Comparison of ENCODE assay signal across 29 mouse cellular contexts in genomic region chrX:169933228-169933627, GRCm38 (mm10).
"Had no signal": no experiment of that assay in that cellular context is flagged by ENCODE, and none has a peak within 500 bp of the region (broad histone marks: within the 10 kb centered on the region; RNA-seq: fewer than 3 reads in every experiment).

No protein-coding gene starts in this region.

- H3K4me1 ChIP-seq: limb, embryonic 10.5 days; limb, embryonic 12.5 days; limb, embryonic 13.5 days; liver, embryonic 13.5 days; liver, embryonic 15.5 days; lung, embryonic 15.5 days; midbrain, embryonic 15.5 days; neural tube, embryonic 12.5 days had no signal

- DNase-seq: left cerebral cortex, postnatal 4 days; liver, embryonic 13.5 days; lung, adult 18-20 months; lung, adult 2 months; lung, embryonic 14.5 days; lung, postnatal 10 days; lung, postnatal 14 days; lung, postnatal 36 days; midbrain, embryonic 14.5 days had no signal

- H3K27me3 ChIP-seq: limb, embryonic 15.5 days; liver, embryonic 13.5 days; liver, embryonic 15.5 days; megakaryocyte, embryonic 14.5 days; midbrain, embryonic 15.5 days; neural tube, embryonic 12.5 days had no signal

- H3K4me2 ChIP-seq: limb, embryonic 12.5 days; limb, embryonic 13.5 days; limb, embryonic 15.5 days; liver, embryonic 11.5 days; liver, embryonic 12.5 days; liver, embryonic 13.5 days; liver, embryonic 15.5 days; lung, embryonic 14.5 days; lung, embryonic 15.5 days; midbrain, embryonic 11.5 days; midbrain, embryonic 12.5 days; midbrain, embryonic 13.5 days; midbrain, embryonic 15.5 days; neural tube, embryonic 12.5 days had no signal

- H3K9ac ChIP-seq: limb, embryonic 12.5 days; limb, embryonic 13.5 days; limb, embryonic 15.5 days; liver, embryonic 12.5 days; liver, embryonic 13.5 days; liver, embryonic 14.5 days; liver, embryonic 15.5 days; lung, embryonic 14.5 days; lung, embryonic 15.5 days; midbrain, embryonic 12.5 days; midbrain, embryonic 13.5 days; midbrain, embryonic 15.5 days; neural tube, embryonic 12.5 days had no signal

- ATAC-seq: liver, embryonic 12.5 days; midbrain, embryonic 13.5 days; midbrain, embryonic 15.5 days; midbrain, embryonic 16.5 days had no signal

- H3K9me3 ChIP-seq: limb, embryonic 10.5 days; limb, embryonic 12.5 days; limb, embryonic 13.5 days; limb, embryonic 15.5 days; liver, embryonic 12.5 days; liver, embryonic 13.5 days; liver, embryonic 15.5 days; lung, embryonic 15.5 days; megakaryocyte, embryonic 14.5 days; midbrain, embryonic 10.5 days; midbrain, embryonic 12.5 days; midbrain, embryonic 13.5 days; midbrain, embryonic 15.5 days; neural tube, embryonic 12.5 days had no signal

- H3K36me3 ChIP-seq: limb, embryonic 10.5 days; limb, embryonic 12.5 days; limb, embryonic 13.5 days; limb, embryonic 15.5 days; liver, embryonic 12.5 days; liver, embryonic 13.5 days; liver, embryonic 15.5 days; lung, embryonic 15.5 days; midbrain, embryonic 12.5 days; midbrain, embryonic 13.5 days; midbrain, embryonic 15.5 days; neural tube, embryonic 12.5 days had no signal

- H3K27ac ChIP-seq: left cerebral cortex, adult 2 months; limb, embryonic 10.5 days; limb, embryonic 12.5 days; limb, embryonic 13.5 days; limb, embryonic 15.5 days; liver, embryonic 12.5 days; liver, embryonic 13.5 days; liver, embryonic 14.5 days; liver, embryonic 15.5 days; lung, embryonic 15.5 days; macrophage; midbrain, embryonic 10.5 days; midbrain, embryonic 12.5 days; midbrain, embryonic 13.5 days; midbrain, embryonic 15.5 days; neural tube, embryonic 12.5 days had no signal

- H3K4me3 ChIP-seq: left cerebral cortex, adult 2 months; limb, embryonic 10.5 days; limb, embryonic 12.5 days; limb, embryonic 13.5 days; limb, embryonic 15.5 days; liver, embryonic 12.5 days; liver, embryonic 13.5 days; liver, embryonic 15.5 days; lung, embryonic 15.5 days; midbrain, embryonic 10.5 days; midbrain, embryonic 12.5 days; midbrain, embryonic 13.5 days; midbrain, embryonic 15.5 days; myocyte; neural tube, embryonic 12.5 days had no signal
